ENCODE assay signal across 13 mouse cellular contexts in genomic region chr9:110689261-110689779, GRCm38 (mm10). TPM values are rescaled to one million over a fixed set of nuclear protein-coding genes. Genes with fewer than 3 reads are reported as not detected.
DNase-seq lines count a peak whose midpoint lies in the region; ATAC-seq and TF ChIP-seq lines count a peak whose summit lies in the region.
"Had no signal": no experiment of that assay in that cellular context is flagged by ENCODE, and none has a peak within 500 bp of the region (broad histone marks: within the 10 kb centered on the region; RNA-seq: fewer than 3 reads in every experiment).

No protein-coding gene starts in this region.

- H3K9me3 ChIP-seq in kidney, embryonic 15.5 days (replicated peaks): no peaks in the 10 kb centered on the region
- H3K9me3 ChIP-seq in liver, embryonic 16.5 days (replicated peaks; ENCODE audit: control insufficient read depth, low read length): no peaks in the 10 kb centered on the region
- no peaks in the 10 kb centered on the region for H3K9me3 ChIP-seq in stomach, embryonic 14.5 days (ENCODE audit: control insufficient read depth, low read depth, low read length)
- H3K9me3 ChIP-seq: heart, embryonic 15.5 days; neural tube, embryonic 12.5 days had no signal

- intact Hi-C loops in heart, adult 2 months (cut with DNase I): no loop called here
- intact Hi-C loops in left cerebral cortex, postnatal 4 days (cut with DNase I): no loop called here

- no peaks in the 10 kb centered on the region; the same call in 1 of the 2 replicates for H3K79me2 ChIP-seq in heart, adult 2 months (replicated peaks; ENCODE audit: control insufficient read depth, insufficient read depth, low read length)

- H3K27ac ChIP-seq in heart, adult 2 months: no peak overlapping the region; the same call in 1 of the 2 replicates
- H3K27ac ChIP-seq in kidney, embryonic 15.5 days: peak overlapping the region; percentile 85
- no peak overlapping the region for H3K27ac ChIP-seq in liver, embryonic 16.5 days (ENCODE audit: low read length)
- peak overlapping the region; percentile 74 for H3K27ac ChIP-seq in stomach, embryonic 14.5 days (ENCODE audit: low read length)
- H3K27ac ChIP-seq: heart, embryonic 15.5 days; neural tube, embryonic 12.5 days had no signal

- no peaks in the 10 kb centered on the region for H3K27me3 ChIP-seq in heart, adult 2 months (ENCODE audit: control insufficient read depth, insufficient read depth, low read length)
- H3K27me3 ChIP-seq in kidney, embryonic 15.5 days: no peaks in the 10 kb centered on the region
- H3K27me3 ChIP-seq in liver, embryonic 16.5 days (ENCODE audit: control insufficient read depth, insufficient read depth, low read depth, low read length): no peaks in the 10 kb centered on the region
- no peaks in the 10 kb centered on the region for H3K27me3 ChIP-seq in stomach, embryonic 14.5 days (ENCODE audit: control insufficient read depth, insufficient read depth, low read length)
- H3K27me3 ChIP-seq: heart, embryonic 15.5 days; neural tube, embryonic 12.5 days had no signal

- no peak overlapping the region for H3K4me3 ChIP-seq in heart, adult 2 months
- H3K4me3 ChIP-seq in kidney, embryonic 15.5 days (replicated peaks): no peak overlapping the region
- no peak overlapping the region; the same call in 1 of the 2 replicates for H3K4me3 ChIP-seq in liver, embryonic 16.5 days (ENCODE audit: low read depth, low read length)
- no peak overlapping the region for H3K4me3 ChIP-seq in stomach, embryonic 14.5 days (ENCODE audit: low read depth, low read length)
- H3K4me3 ChIP-seq: heart, embryonic 15.5 days; neural tube, embryonic 12.5 days had no signal

- ATAC-seq in kidney, embryonic 15.5 days (replicated peaks; ENCODE audit: low FRiP score): peak; percentile 54
- ATAC-seq in liver, embryonic 16.5 days (ENCODE audit: low read depth): no peak
- ATAC-seq in stomach, embryonic 14.5 days (ENCODE audit: insufficient number of reproducible peaks, insufficient read depth, low FRiP score, low read depth): peak; percentile 66

- DNase-seq in heart, adult 2 months: peak in 1 of 2 experiments; percentile 46
- DNase-seq in heart, adult 9 months (ENCODE audit: low spot score in 2 of 2): no peak
- DNase-seq in thymus, postnatal 36 days: no peak
- no peak for DNase-seq in left cerebral cortex, postnatal 4 days
- DNase-seq in adrenal gland, postnatal 36 days: no peak
- DNase-seq: adrenal gland, postnatal 14 days; B cell, adult 2 months; thymus, adult 2 months had no signal

- H3K9ac ChIP-seq in heart, adult 2 months (ENCODE audit: low read depth, low read length): peak overlapping the region; percentile 3; the same call in 1 of the 2 replicates
- H3K9ac ChIP-seq in kidney, embryonic 15.5 days: no peak overlapping the region
- H3K9ac ChIP-seq in liver, embryonic 16.5 days (ENCODE audit: low read depth, low read length): no peak overlapping the region
- H3K9ac ChIP-seq in stomach, embryonic 14.5 days (replicated peaks; ENCODE audit: low read depth, low read length): 0 out of 2 replicates have a peak overlapping the region, but pooled peaks have one; percentile 3
- H3K9ac ChIP-seq: heart, embryonic 15.5 days; neural tube, embryonic 12.5 days had no signal

- no peak for TF ChIP-seq POLR2A in heart, adult 2 months (IDR thresholded peaks at IDR 0.05; ENCODE audit: insufficient read depth, low read depth, low read length)

- peaks cover 20% of the 10 kb centered on the region for H3K4me1 ChIP-seq in heart, adult 2 months (ENCODE audit: control insufficient read depth, insufficient read depth, low read length)
- peaks cover 39% of the 10 kb centered on the region for H3K4me1 ChIP-seq in kidney, embryonic 15.5 days
- H3K4me1 ChIP-seq in liver, embryonic 16.5 days (ENCODE audit: control insufficient read depth, low read depth, low read length): peaks cover 14% of the 10 kb centered on the region
- peaks cover 23% of the 10 kb centered on the region for H3K4me1 ChIP-seq in stomach, embryonic 14.5 days (ENCODE audit: control insufficient read depth, insufficient read depth, low read length)

- WGBS in heart, adult 2 months: 69% methylated on average over 8 of the region's 8 CpGs
- WGBS in kidney, embryonic 15.5 days: 66% methylated on average over 8 of the region's 8 CpGs
- 66% methylated on average over 8 of the region's 8 CpGs for WGBS in liver, embryonic 16.5 days (ENCODE audit: insufficient replicate concordance)
- 61% methylated on average over 8 of the region's 8 CpGs for WGBS in stomach, embryonic 14.5 days

- no peak for TF ChIP-seq EP300 in heart, adult 2 months (IDR thresholded peaks at IDR 0.05; ENCODE audit: insufficient read depth, low read depth, low read length)

- peak overlapping the region; percentile 35 for H3K4me2 ChIP-seq in kidney, embryonic 15.5 days
- peak overlapping the region; percentile 36; the same call in 1 of the 2 replicates for H3K4me2 ChIP-seq in liver, embryonic 16.5 days (ENCODE audit: low read depth, low read length)
- H3K4me2 ChIP-seq in stomach, embryonic 14.5 days (replicated peaks; ENCODE audit: low read depth, low read length): no peak overlapping the region; the same call in 1 of the 2 replicates
- H3K4me2 ChIP-seq: heart, embryonic 15.5 days; neural tube, embryonic 12.5 days had no signal

- H3K36me3 ChIP-seq in heart, adult 2 months (ENCODE audit: control insufficient read depth, insufficient read depth, low read length): no peaks in the 10 kb centered on the region
- H3K36me3 ChIP-seq in kidney, embryonic 15.5 days: peaks cover 19% of the 10 kb centered on the region
- no peaks in the 10 kb centered on the region for H3K36me3 ChIP-seq in liver, embryonic 16.5 days (ENCODE audit: control insufficient read depth, insufficient read depth)
- H3K36me3 ChIP-seq in stomach, embryonic 14.5 days (ENCODE audit: control insufficient read depth, insufficient read depth, low read length): peaks cover 3% of the 10 kb centered on the region; the same call in 1 of the 2 replicates
- H3K36me3 ChIP-seq: neural tube, embryonic 12.5 days had no signal

- TF ChIP-seq CTCF in heart, adult 2 months (IDR thresholded peaks at IDR 0.05): no peak

RNA-seq across cellular contexts. Expression of gene Ccdc12, which starts 33.0 kb away (rescaled TPM):
- total RNA-seq in heart, adult 2 months (2021): 10 to 100 TPM; 54.1 to 66.1 TPM
- 91.3 and 94.8 TPM in 2 replicates for polyA plus RNA-seq in heart, adult 2 months (2012; rRNA removed)
- polyA plus RNA-seq in kidney, embryonic 15.5 days (2015; fragmentation: Nextera tagmentation; extraction: Ambion mirVana): 151 and 157 TPM in 2 replicates
- 59.5 and 60.5 TPM in 2 replicates for polyA plus RNA-seq in liver, embryonic 16.5 days (2015; fragmentation: Nextera tagmentation; extraction: Ambion mirVana)
- polyA plus RNA-seq in stomach, embryonic 14.5 days (2014; fragmentation: Nextera tagmentation; extraction: Ambion mirVana): 138 TPM in 2 replicates
- total RNA-seq in left cerebral cortex, postnatal 4 days (2021): 10 to 100 TPM; 43.1 to 46.6 TPM
- total RNA-seq in adrenal gland, postnatal 36 days (2021): 10 to 100 TPM; 61.3 to 64.7 TPM

RNA-seq across cellular contexts. Expression of gene Nbeal2, which starts 35.4 kb away (rescaled TPM):
- 1 to 10 TPM; 7.6 to 8.5 TPM for total RNA-seq in heart, adult 2 months (2021)
- polyA plus RNA-seq in heart, adult 2 months (2012; rRNA removed): 18.4 and 18.8 TPM in 2 replicates
- 3.7 and 5.5 TPM in 2 replicates for polyA plus RNA-seq in kidney, embryonic 15.5 days (2015; fragmentation: Nextera tagmentation; extraction: Ambion mirVana)
- polyA plus RNA-seq in liver, embryonic 16.5 days (2015; fragmentation: Nextera tagmentation; extraction: Ambion mirVana): 1.7 and 2.8 TPM in 2 replicates
- polyA plus RNA-seq in stomach, embryonic 14.5 days (2014; fragmentation: Nextera tagmentation; extraction: Ambion mirVana): 4.3 and 4.5 TPM in 2 replicates
- total RNA-seq in left cerebral cortex, postnatal 4 days (2021): 10 to 100 TPM; 13.0 to 14.6 TPM
- total RNA-seq in adrenal gland, postnatal 36 days (2021): 1 to 10 TPM; 7.2 to 8.1 TPM

RNA-seq across cellular contexts. Expression of gene Myl3, which starts 52.3 kb away (rescaled TPM):
- total RNA-seq in heart, adult 2 months (2021): over 10,000 TPM in 1 of 2 experiments, 1,000 to 10,000 TPM in 1; 9,326 to 11,139 TPM
- 9,227 and 12,279 TPM in 2 replicates for polyA plus RNA-seq in heart, adult 2 months (2012; rRNA removed)
- 1.8 and 3.9 TPM in 2 replicates for polyA plus RNA-seq in kidney, embryonic 15.5 days (2015; fragmentation: Nextera tagmentation; extraction: Ambion mirVana)
- polyA plus RNA-seq in liver, embryonic 16.5 days (2015; fragmentation: Nextera tagmentation; extraction: Ambion mirVana): 1.1 and 1.9 TPM in 2 replicates
- polyA plus RNA-seq in stomach, embryonic 14.5 days (2014; fragmentation: Nextera tagmentation; extraction: Ambion mirVana): 0.72 and 1.0 TPM in 2 replicates
- 1 to 10 TPM in 1 of 2 experiments, under 1 TPM in 1; 0.87 to 1.1 TPM for total RNA-seq in left cerebral cortex, postnatal 4 days (2021)
- total RNA-seq in adrenal gland, postnatal 36 days (2021): 1 to 10 TPM; 1.8 to 2.2 TPM

RNA-seq across cellular contexts. Expression of gene Pth1r, which starts 57.6 kb away (rescaled TPM):
- 1 to 10 TPM; 6.0 to 7.0 TPM for total RNA-seq in heart, adult 2 months (2021)
- 10.3 and 12.6 TPM in 2 replicates for polyA plus RNA-seq in heart, adult 2 months (2012; rRNA removed)
- polyA plus RNA-seq in kidney, embryonic 15.5 days (2015; fragmentation: Nextera tagmentation; extraction: Ambion mirVana): 67.1 and 70.1 TPM in 2 replicates
- polyA plus RNA-seq in liver, embryonic 16.5 days (2015; fragmentation: Nextera tagmentation; extraction: Ambion mirVana): 2.3 and 2.5 TPM in 2 replicates
- 19.0 and 19.8 TPM in 2 replicates for polyA plus RNA-seq in stomach, embryonic 14.5 days (2014; fragmentation: Nextera tagmentation; extraction: Ambion mirVana)
- 10 to 100 TPM; 11.2 to 11.6 TPM for total RNA-seq in left cerebral cortex, postnatal 4 days (2021)
- total RNA-seq in adrenal gland, postnatal 36 days (2021): 10 to 100 TPM; 12.5 to 23.1 TPM

Comparison
In these comparisons a context has a peak if more than half of its experiments do, and no peak if none do; other contexts are left out.
1. H3K27ac ChIP-seq: peak in kidney, embryonic 15.5 days (single experiment) and stomach, embryonic 14.5 days (single experiment); none in heart, adult 2 months (single experiment) and liver, embryonic 16.5 days (single experiment).
2. H3K9ac ChIP-seq: peak in heart, adult 2 months (single experiment) and stomach, embryonic 14.5 days (single experiment); none in kidney, embryonic 15.5 days (single experiment) and liver, embryonic 16.5 days (single experiment).
3. RNA of gene Myl3, which starts 52.3 kb away (polyA plus RNA-seq): 9,227 to 12,279 TPM in heart, adult 2 months; 1.1 to 1.9 TPM in liver, embryonic 16.5 days, 1.8 to 3.9 TPM in kidney, embryonic 15.5 days and 0.72 to 1.0 TPM in stomach, embryonic 14.5 days; every median in the first group is over 1,000 times any median in the second.